8 mouse cellular contexts compared by ENCODE assay signal in the genomic region with DNA sequence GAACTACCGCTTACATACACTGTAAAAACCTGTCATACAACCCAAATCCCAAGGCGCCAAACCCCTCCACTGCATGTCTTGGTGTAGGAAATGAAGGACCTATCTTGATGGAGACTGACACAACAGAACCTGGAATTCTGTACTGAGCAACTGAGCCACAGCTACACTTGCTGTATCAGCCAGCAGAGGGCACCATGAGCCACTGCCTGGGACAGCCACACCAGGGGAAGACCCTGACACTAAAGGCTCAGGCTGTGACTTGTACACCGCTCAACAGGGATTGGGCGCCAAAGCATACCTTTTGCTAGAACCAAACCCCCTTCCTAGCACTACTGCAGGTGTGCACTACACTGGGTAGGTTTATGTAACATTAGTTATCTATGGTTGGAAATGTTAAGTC.
DNase-seq lines count a peak whose midpoint lies in the region; ATAC-seq and TF ChIP-seq lines count a peak whose summit lies in the region.

No protein-coding gene starts in this region.

- in situ Hi-C loops in CH12.LX (cut with MboI; ENCODE audit: low pct_ligation_motif_present, low pct_unique_long_range_greater_than_20kb, low sequenced_read_pairs), result no loop called here

- 71% methylated on average over 4 of the region's 4 CpGs for WGBS in embryonic facial prominence, embryonic 14.5 days
- 74% methylated on average over 4 of the region's 4 CpGs for WGBS in heart, postnatal 0 days

- no peak overlapping the region for H3K9ac ChIP-seq in CH12.LX (ENCODE audit: insufficient read depth, low read depth)
- H3K9ac ChIP-seq in embryonic facial prominence, embryonic 14.5 days (ENCODE audit: low read depth, low read length), result no peak overlapping the region
- no peak overlapping the region for H3K9ac ChIP-seq in heart, postnatal 0 days (replicated peaks; ENCODE audit: low read depth, low read length)

- no peak overlapping the region for H3K4me3 ChIP-seq in CH12.LX (replicated peaks in 1 of 3; ENCODE audit: low read depth in 2 of 3, low read length in 2 of 3, poor library complexity in 1 of 3)
- H3K4me3 ChIP-seq in embryonic facial prominence, embryonic 14.5 days (ENCODE audit: low read depth, low read length), result no peak overlapping the region
- H3K4me3 ChIP-seq in heart, postnatal 0 days (ENCODE audit: low read depth, low read length), result no peak overlapping the region

- ATAC-seq in embryonic facial prominence, embryonic 14.5 days (ENCODE audit: low read depth), result peak; percentile 45; the same call in 1 of the 2 replicates
- ATAC-seq in heart, postnatal 0 days (ENCODE audit: insufficient read depth, low read depth), result 0 out of 2 replicates have a peak, but pooled peaks have one; percentile 51
- no peak for ATAC-seq in megakaryocyte, adult 5-6 weeks (ENCODE audit: poor library complexity, severe bottlenecking)

- TF ChIP-seq EP300 in CH12.LX (IDR thresholded peaks at IDR 0.05; ENCODE audit: low read length), result no peak
- TF ChIP-seq EP300 in heart, postnatal 0 days (IDR thresholded peaks at IDR 0.05; ENCODE audit: low read depth), result no peak

- H3K4me1 ChIP-seq in CH12.LX (ENCODE audit: control insufficient read depth in 1 of 2, insufficient read depth in 2 of 2), result no peaks in the 10 kb centered on the region
- peaks cover 3% of the 10 kb centered on the region; the same call in 1 of the 2 replicates for H3K4me1 ChIP-seq in embryonic facial prominence, embryonic 14.5 days (ENCODE audit: control insufficient read depth, insufficient read depth, low read length)
- peaks cover 11% of the 10 kb centered on the region; the same call in 1 of the 2 replicates for H3K4me1 ChIP-seq in heart, postnatal 0 days (ENCODE audit: control insufficient read depth, insufficient read depth)

- H3K9me3 ChIP-seq in CH12.LX (replicated peaks; ENCODE audit: low read length), result no peaks in the 10 kb centered on the region
- no peaks in the 10 kb centered on the region for H3K9me3 ChIP-seq in embryonic facial prominence, embryonic 14.5 days (ENCODE audit: control insufficient read depth, low read length)
- H3K9me3 ChIP-seq in heart, postnatal 0 days (replicated peaks; ENCODE audit: control insufficient read depth, low read length), result no peaks in the 10 kb centered on the region

- no peak overlapping the region for H3K27ac ChIP-seq in CH12.LX (ENCODE audit: insufficient read depth, low read depth)
- H3K27ac ChIP-seq in embryonic facial prominence, embryonic 14.5 days (replicated peaks; ENCODE audit: low read depth, low read length), result no peak overlapping the region
- H3K27ac ChIP-seq in heart, postnatal 0 days (ENCODE audit: low read depth), result no peak overlapping the region

- dilution Hi-C loops in CH12.LX (cut with MboI; ENCODE audit: extremely low pct_ligation_motif_present, extremely low pct_unique_long_range_greater_than_20kb, low sequenced_read_pairs), result no loop called here

- peak; percentile 56 to 60 for TF ChIP-seq CTCF in CH12.LX (conservative IDR thresholded peaks at IDR 0.05 in 1 of 2, IDR thresholded peaks at IDR 0.05 in 1 of 2; ENCODE audit: low read depth in 2 of 2, low read length in 2 of 2)
- TF ChIP-seq CTCF in heart, postnatal 0 days (IDR thresholded peaks at IDR 0.05; ENCODE audit: low read depth), result peak; percentile 95

- H3K36me3 ChIP-seq in CH12.LX (replicated peaks in 1 of 2; ENCODE audit: control insufficient read depth in 1 of 2, insufficient read depth in 1 of 2, low read length in 1 of 2), result no peaks in the 10 kb centered on the region
- peaks cover 85% of the 10 kb centered on the region for H3K36me3 ChIP-seq in embryonic facial prominence, embryonic 14.5 days (ENCODE audit: control insufficient read depth, insufficient read depth, low read length)
- H3K36me3 ChIP-seq in heart, postnatal 0 days (replicated peaks; ENCODE audit: control insufficient read depth, insufficient read depth, low read length), result peaks cover 42% of the 10 kb centered on the region

- H3K27me3 ChIP-seq in CH12.LX (replicated peaks), result no peaks in the 10 kb centered on the region
- no peaks in the 10 kb centered on the region for H3K27me3 ChIP-seq in embryonic facial prominence, embryonic 14.5 days (replicated peaks; ENCODE audit: control insufficient read depth, insufficient read depth, low read length)
- H3K27me3 ChIP-seq in heart, postnatal 0 days (ENCODE audit: control insufficient read depth, insufficient read depth, low read length), result no peaks in the 10 kb centered on the region

- TF ChIP-seq POLR2A in CH12.LX (IDR thresholded peaks at IDR 0.05; ENCODE audit: low read depth, low read length), result no peak

- H3K79me2 ChIP-seq in CH12.LX (replicated peaks; ENCODE audit: control insufficient read depth, extremely low read depth, insufficient read depth, poor library complexity, severe bottlenecking), result no peaks in the 10 kb centered on the region

- H3K4me2 ChIP-seq in CH12.LX (ENCODE audit: insufficient read depth, low read depth, poor library complexity, severe bottlenecking), result no peak overlapping the region
- no peak overlapping the region for H3K4me2 ChIP-seq in embryonic facial prominence, embryonic 14.5 days (ENCODE audit: low read depth, low read length)
- no peak overlapping the region for H3K4me2 ChIP-seq in heart, postnatal 0 days (ENCODE audit: low read depth, low read length)

- peak; percentile 41 for DNase-seq in CH12.LX (ENCODE audit: extremely low read depth)
- DNase-seq in adrenal gland, adult 2 months, result peak; percentile 60
- peak; percentile 73 for DNase-seq in embryonic facial prominence, embryonic 14.5 days (ENCODE audit: low spot score)
- DNase-seq in heart, postnatal 0 days (ENCODE audit: low spot score), result peak; percentile 46
- peak; percentile 64 to 81 for DNase-seq in kidney, postnatal 25 days
- peak; percentile 56 to 67 for DNase-seq in lung, adult 18-20 months
- peak; percentile 80 for DNase-seq in retina, embryonic 14.5 days (ENCODE audit: low spot score)

- peak; percentile 66 for TF ChIP-seq RAD21 in CH12.LX (IDR thresholded peaks at IDR 0.05; ENCODE audit: low read depth, low read length)

TF ChIP-seq in CH12.LX, 34 proteins besides CTCF, POLR2A, EP300 and RAD21:
- TF ChIP-seq NRF1 (IDR thresholded peaks at IDR 0.05; ENCODE audit: low read depth, low read length), result no peak
- peak; percentile 77 for TF ChIP-seq SMC3 (IDR thresholded peaks at IDR 0.05; ENCODE audit: low read depth, low read length)
- TF ChIP-seq JUN (IDR thresholded peaks at IDR 0.05; ENCODE audit: insufficient read depth, low read depth, low read length), result no peak
